Mouse (Mus musculus): ENCODE measurements around the gene Aldh3b2. TPM values are rescaled to one million over a fixed set of nuclear protein-coding genes. Genes with fewer than 3 reads are reported as not detected.

Gene Aldh3b2
- polyA plus RNA-seq, 1 experiment from 2014 or later: not detected

DNA sequence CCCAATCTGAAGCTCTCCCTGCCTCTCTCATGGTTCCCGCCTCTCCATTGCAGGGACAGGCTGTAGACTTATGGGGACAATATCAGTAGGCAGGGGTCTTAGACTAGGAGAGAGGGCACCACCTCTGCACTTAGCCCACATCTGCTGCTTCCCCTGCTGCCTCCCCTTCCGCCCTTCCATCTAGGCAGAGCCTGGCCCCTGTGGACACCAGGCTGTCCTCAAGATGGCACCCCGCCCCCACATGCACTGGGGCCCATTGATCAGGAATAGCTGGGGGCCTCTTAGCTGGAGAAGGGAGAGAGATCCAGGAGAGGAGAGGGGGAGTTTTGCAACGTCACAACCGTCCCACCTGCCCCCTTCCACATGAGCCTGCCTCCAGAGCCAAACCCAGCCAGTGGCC, 20.3 kb downstream of the Aldh3b2 start, which contains the start of gene Tbx10:
TSS of gene Tbx10 (plus strand) at position 337 of the 400 bp plus-strand sequence.
- Histone ChIP-seq H3K27ac (no peak within 1 kb of the TSS), H3K4me3 (no peak within 1 kb of the TSS), H3K27me3 (0 out of 2 replicates have a peak, but pooled peaks cover 2% of the 10 kb centered on the region), H3K36me3 (ENCODE audit: poor library complexity, severe bottlenecking) (no peaks in the 10 kb centered on the region), H3K9ac (no peak within 1 kb of the TSS), H3K4me1 (no peaks in the 10 kb centered on the region), H3K9me3 (replicated peaks) (peaks cover 5% of the 10 kb centered on the region), H3K4me2 (no peak within 1 kb of the TSS)
- ATAC-seq: no peak
- WGBS: 64% methylated on average over 5 of the region's 5 CpGs

DNA sequence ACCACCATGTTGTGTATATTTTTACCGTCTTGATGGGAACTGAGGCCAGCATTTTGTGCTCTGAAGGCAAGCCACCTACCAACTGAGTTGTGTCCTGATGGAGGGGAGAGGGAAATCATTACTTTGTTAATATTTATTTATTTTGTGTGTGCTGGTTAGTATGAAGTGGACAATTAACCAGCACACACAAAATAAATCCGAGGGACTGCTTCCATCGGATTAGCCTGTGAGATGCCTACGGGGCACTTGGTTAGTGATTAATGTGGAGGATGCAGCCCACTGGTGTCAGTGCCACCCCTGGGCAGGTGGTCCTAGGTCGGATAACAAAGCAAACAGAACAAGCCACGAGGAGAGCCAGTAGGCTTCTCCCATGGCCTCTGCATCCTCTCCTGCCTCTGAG, 22.8 kb downstream of the Aldh3b2 start:
- ATAC-seq: no peak
- H3K4me1 ChIP-seq: peaks cover 6% of the 10 kb centered on the region
- H3K4me3 ChIP-seq: no peak overlapping the region
- H3K4me2 ChIP-seq: no peak overlapping the region
- no peak overlapping the region for H3K9ac ChIP-seq
- H3K27ac ChIP-seq: no peak overlapping the region
- 0 out of 2 replicates have a peak, but pooled peaks cover 10% of the 10 kb centered on the region for H3K27me3 ChIP-seq
- no peaks in the 10 kb centered on the region for H3K9me3 ChIP-seq (replicated peaks)
- 78% methylated on average over 6 of the region's 6 CpGs for WGBS
- no peaks in the 10 kb centered on the region for H3K36me3 ChIP-seq (ENCODE audit: poor library complexity, severe bottlenecking)

DNA sequence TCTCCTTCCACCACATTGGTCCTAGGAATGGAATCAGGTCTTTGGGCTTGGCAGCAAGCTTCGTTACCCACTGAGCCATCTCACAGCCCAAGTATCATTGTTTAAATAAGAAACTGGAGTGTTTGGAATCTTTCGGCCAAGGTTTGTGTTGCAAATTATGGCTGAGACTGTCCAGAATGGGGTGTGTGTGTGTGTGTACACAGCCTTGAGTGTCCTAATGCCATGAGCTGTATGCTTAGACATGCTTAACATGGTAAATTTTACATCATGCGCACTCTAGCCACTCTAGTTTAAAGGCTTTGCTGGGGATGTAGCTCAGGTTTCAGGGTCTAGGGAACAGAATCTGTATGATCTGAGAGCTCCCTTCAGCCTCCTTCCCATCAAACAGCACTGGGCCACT, 23.4 kb downstream of the Aldh3b2 start:
- no peak overlapping the region for H3K4me3 ChIP-seq
- H3K27ac ChIP-seq: no peak overlapping the region
- 92% methylated on average over 3 of the region's 3 CpGs for WGBS
- H3K9me3 ChIP-seq (replicated peaks): no peaks in the 10 kb centered on the region
- H3K9ac ChIP-seq: no peak overlapping the region
- H3K36me3 ChIP-seq (ENCODE audit: poor library complexity, severe bottlenecking): no peaks in the 10 kb centered on the region
- ATAC-seq: no peak
- 0 out of 2 replicates have a peak, but pooled peaks cover 10% of the 10 kb centered on the region for H3K27me3 ChIP-seq
- no peak overlapping the region for H3K4me2 ChIP-seq
- H3K4me1 ChIP-seq: peaks cover 7% of the 10 kb centered on the region

DNA sequence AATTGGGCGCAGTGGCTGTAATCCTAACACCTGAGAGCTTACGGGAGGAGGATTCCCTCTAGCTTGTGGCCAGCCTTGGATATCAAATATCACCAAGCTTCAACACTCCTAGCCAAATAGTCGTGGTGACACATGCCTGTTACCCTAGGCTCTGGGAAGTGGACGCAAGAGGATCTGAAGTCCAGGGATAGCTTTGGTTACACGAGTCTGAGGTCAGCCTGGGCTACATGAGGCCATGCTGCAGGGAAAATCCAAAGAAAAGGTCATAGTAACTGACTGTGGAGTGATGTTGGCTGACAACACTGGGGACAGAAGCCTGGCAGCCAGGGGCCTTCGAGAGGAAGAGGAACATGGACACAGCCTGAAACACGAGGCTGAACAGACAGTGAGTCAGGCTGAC, 24.0 kb downstream of the Aldh3b2 start:
- H3K4me2 ChIP-seq: no peak overlapping the region
- no peak for ATAC-seq
- no peak overlapping the region for H3K4me3 ChIP-seq
- H3K27ac ChIP-seq: no peak overlapping the region
- H3K27me3 ChIP-seq: 0 out of 2 replicates have a peak, but pooled peaks cover 10% of the 10 kb centered on the region
- no peaks in the 10 kb centered on the region for H3K9me3 ChIP-seq (replicated peaks)
- no peak overlapping the region for H3K9ac ChIP-seq
- 72% methylated on average over 7 of the region's 7 CpGs for WGBS
- no peaks in the 10 kb centered on the region for H3K36me3 ChIP-seq (ENCODE audit: poor library complexity, severe bottlenecking)
- peaks cover 11% of the 10 kb centered on the region for H3K4me1 ChIP-seq

DNA sequence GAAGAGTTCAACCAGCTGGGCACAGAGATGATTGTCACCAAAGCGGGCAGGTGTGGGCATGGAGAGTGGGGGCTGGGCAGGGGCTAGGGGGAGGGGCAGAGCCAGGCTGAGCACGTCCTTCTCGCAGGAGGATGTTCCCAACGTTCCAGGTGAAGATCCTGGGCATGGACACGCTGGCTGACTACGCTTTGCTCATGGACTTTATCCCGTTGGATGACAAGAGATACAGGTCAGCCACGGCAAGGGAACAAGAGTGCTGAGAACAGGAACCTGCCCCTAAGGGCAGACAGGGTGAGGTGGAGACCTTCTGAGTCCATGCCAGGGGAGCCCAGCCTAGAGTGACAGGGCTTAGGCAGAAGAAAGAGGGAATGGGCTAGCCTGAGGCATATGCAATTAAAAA, 24.6 kb downstream of the Aldh3b2 start:
- Histone ChIP-seq H3K27me3 (peaks cover 10% of the 10 kb centered on the region; the same call in 1 of the 2 replicates), H3K9ac (no peak overlapping the region), H3K4me3 (no peak overlapping the region), H3K4me2 (no peak overlapping the region), H3K9me3 (replicated peaks) (no peaks in the 10 kb centered on the region), H3K27ac (no peak overlapping the region), H3K36me3 (ENCODE audit: poor library complexity, severe bottlenecking) (no peaks in the 10 kb centered on the region), H3K4me1 (peaks cover 17% of the 10 kb centered on the region)
- 89% methylated on average over 8 of the region's 8 CpGs for WGBS
- no peak for ATAC-seq

DNA sequence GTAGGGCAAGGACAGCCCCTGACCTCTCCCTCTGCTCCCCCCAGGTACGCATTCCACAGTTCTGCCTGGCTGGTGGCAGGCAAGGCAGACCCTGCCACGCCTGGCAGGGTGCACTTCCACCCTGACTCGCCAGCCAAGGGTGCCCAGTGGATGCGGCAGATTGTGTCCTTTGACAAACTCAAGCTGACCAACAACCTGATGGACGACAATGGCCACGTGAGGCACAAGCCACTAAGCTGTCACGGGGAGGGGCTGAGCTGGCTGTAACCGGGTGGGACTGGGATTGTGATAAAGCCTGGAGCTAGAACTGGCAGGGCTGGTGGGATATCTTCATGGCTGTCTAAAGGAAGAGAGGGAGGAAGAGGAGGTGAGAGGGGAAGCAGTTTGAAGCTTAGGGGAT, 25.1 kb downstream of the Aldh3b2 start:
- peaks cover 17% of the 10 kb centered on the region for H3K4me1 ChIP-seq
- no peak overlapping the region for H3K9ac ChIP-seq
- H3K4me3 ChIP-seq: no peak overlapping the region
- ATAC-seq: no peak
- 70% methylated on average over 8 of the region's 8 CpGs for WGBS
- H3K27ac ChIP-seq: no peak overlapping the region
- no peaks in the 10 kb centered on the region for H3K36me3 ChIP-seq (ENCODE audit: poor library complexity, severe bottlenecking)
- H3K9me3 ChIP-seq (replicated peaks): no peaks in the 10 kb centered on the region
- peaks cover 8% of the 10 kb centered on the region; the same call in 1 of the 2 replicates for H3K27me3 ChIP-seq
- no peak overlapping the region for H3K4me2 ChIP-seq

DNA sequence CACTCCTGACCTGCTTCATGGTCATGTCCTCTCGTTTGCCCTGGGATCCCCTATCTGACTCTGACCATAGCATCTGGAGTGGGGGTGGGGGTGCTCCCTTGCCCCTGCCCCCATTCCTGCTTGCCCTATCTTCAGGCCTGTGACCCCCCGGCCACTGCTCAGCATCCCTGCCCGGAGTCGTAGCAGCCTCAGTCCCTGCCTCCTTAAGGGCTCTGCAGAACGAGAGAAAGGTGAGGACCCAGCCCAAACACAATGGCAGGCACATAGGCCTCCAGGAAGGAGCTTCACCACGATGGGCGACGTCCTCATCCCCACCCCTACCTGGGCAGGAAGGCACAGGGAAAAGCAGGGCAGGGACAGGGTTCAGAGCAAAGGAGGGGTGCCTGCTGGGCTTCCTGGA, 26.2 kb downstream of the Aldh3b2 start:
- 74% methylated on average over 8 of the region's 8 CpGs for WGBS
- Histone ChIP-seq H3K36me3 (ENCODE audit: poor library complexity, severe bottlenecking) (no peaks in the 10 kb centered on the region), H3K9me3 (replicated peaks) (no peaks in the 10 kb centered on the region), H3K4me2 (no peak overlapping the region), H3K9ac (no peak overlapping the region), H3K4me1 (peaks cover 17% of the 10 kb centered on the region), H3K4me3 (no peak overlapping the region), H3K27ac (no peak overlapping the region), H3K27me3 (peaks cover 8% of the 10 kb centered on the region; the same call in 1 of the 2 replicates)
- no peak for ATAC-seq

DNA sequence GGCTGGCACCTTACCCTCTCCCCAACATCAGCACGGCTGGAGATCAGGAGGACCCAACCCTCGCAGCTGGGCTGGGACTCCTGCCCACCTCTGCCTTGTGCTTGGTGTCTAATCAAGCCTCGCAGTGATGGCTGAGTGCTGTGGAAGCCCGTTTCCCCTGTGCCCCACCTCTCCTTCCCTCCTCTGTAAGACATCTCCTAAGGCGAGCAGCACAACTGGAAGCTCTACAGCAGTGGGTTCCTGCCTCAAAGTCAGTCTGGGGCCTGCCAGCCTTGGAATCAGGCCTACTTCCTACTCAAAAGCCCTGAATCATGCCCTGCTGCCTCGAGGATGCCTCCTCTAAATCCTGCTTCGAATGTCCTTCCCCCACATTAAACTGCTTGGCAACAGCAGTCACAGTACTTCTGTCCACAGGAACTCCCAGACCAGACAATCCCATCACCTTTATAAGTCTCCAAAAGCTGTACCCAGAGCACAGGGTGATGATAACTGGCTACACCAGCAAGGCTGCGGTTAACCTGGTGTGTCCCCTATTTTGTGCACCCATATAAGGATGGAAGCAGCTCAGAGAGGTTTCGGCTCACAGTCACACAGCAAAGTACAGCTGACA, 27.1 kb downstream of the Aldh3b2 start:
- H3K4me1 ChIP-seq: peaks cover 17% of the 10 kb centered on the region
- H3K27me3 ChIP-seq: peaks cover 8% of the 10 kb centered on the region; the same call in 1 of the 2 replicates
- ATAC-seq: no peak
- H3K4me3 ChIP-seq: peak overlapping the region; percentile 67
- no peaks in the 10 kb centered on the region for H3K36me3 ChIP-seq (ENCODE audit: poor library complexity, severe bottlenecking)
- H3K27ac ChIP-seq: peak overlapping the region; percentile 25; the same call in 1 of the 2 replicates
- no peaks in the 10 kb centered on the region for H3K9me3 ChIP-seq (replicated peaks)
- peak overlapping the region; percentile 83 for H3K4me2 ChIP-seq
- 88% methylated on average over 9 of the region's 9 CpGs for WGBS
- H3K9ac ChIP-seq: peak overlapping the region; percentile 86; the same call in 1 of the 2 replicates

DNA sequence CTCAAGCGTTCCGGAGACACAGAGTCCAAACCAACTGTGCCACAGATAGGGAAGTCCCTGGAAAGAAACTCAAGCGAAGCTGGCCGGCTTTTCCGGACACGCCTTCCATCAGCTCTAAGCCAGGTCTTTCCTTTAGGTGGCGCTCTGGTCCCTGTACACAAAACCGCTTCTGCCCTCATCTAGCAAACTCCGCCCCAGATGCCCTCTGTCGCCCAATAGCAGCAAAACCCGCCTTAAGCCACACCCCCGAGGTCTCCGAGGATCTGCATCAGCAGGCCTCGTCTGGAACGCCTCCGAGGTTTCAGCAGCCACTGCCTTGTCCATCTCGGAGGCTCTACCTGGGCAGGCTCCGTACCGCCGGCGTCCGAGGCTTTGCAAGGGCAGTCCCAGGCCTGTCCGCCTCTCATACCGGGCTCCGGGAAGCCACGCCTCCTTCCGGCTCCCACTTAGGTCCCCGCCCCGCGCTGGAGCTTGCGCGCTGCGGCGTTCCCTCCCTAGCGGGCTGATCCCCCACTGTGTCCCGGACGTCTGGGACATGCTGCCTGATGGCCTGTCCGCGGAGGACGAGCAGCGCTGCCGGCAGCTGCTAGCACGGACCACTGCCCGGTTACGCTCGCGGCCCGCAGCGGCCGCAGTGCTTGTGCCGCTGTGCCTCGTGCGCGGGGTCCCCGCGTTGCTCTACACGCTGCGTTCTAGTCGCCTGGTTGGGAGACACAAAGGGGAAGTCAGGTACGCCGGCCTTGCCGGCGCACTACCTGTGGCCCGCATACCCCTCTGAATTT, 28.2 kb downstream of the Aldh3b2 start, which contains the start of the genes Nudt8 and Gm49405:
TSS of gene Nudt8 (plus strand) at position 462 of the 782 bp plus-strand sequence.
TSS of gene Gm49405 (plus strand) at position 508 of the 782 bp plus-strand sequence.
- H3K36me3 ChIP-seq (ENCODE audit: poor library complexity, severe bottlenecking): peaks cover 5% of the 10 kb centered on the region
- WGBS: under 1% methylated on average over 64 of the region's 64 CpGs

DNA sequence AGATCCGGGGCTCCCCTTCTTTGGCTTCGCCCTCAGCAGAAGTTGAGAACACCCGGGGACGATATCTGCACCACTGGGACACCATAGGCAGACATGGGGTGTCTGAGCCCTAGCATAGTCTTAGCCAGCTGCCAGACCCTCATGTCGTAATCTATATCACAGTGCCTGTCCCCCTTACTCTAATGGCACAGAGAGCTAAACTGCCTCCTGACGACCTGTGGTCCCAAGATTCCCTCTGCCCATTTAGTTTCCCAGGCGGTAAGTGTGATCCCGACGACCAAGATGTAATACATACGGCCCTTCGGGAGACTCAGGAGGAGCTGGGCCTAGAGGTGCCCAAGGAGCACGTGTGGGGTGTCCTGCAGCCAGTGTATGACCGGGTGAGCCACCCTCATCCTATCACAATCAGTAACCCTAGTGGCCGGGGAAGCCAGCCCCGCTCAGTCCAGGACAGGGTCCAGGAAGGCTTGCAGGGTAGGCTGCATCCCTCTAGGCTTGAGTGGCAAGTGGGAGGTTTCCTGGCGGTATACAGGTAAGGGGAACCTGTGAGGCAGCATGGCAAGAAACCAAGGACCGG, 28.9 kb downstream of the Aldh3b2 start:
- Histone ChIP-seq H3K27ac (peak overlapping the region; percentile 95), H3K4me3 (peak overlapping the region; percentile 67), H3K4me1 (peaks cover 17% of the 10 kb centered on the region), H3K4me2 (peak overlapping the region; percentile 83), H3K9ac (peak overlapping the region; percentile 86), H3K9me3 (replicated peaks) (no peaks in the 10 kb centered on the region), H3K36me3 (ENCODE audit: poor library complexity, severe bottlenecking) (peaks cover 10% of the 10 kb centered on the region), H3K27me3 (peaks cover 8% of the 10 kb centered on the region; the same call in 1 of the 2 replicates)
- peak; percentile 17 for ATAC-seq
- WGBS: 20% methylated on average over 17 of the region's 17 CpGs

More for the DNA sequence above, 28.2 kb downstream of the Aldh3b2 start, which contains the start of the genes Nudt8 and Gm49405:
- Histone ChIP-seq H3K9me3 (replicated peaks) (no peaks in the 10 kb centered on the region), H3K4me3 (peak within 1 kb of the TSS; percentile 67), H3K27ac (peak within 1 kb of the TSS; percentile 95), H3K9ac (peak within 1 kb of the TSS; percentile 86), H3K27me3 (peaks cover 8% of the 10 kb centered on the region; the same call in 1 of the 2 replicates), H3K4me1 (peaks cover 17% of the 10 kb centered on the region), H3K4me2 (peak within 1 kb of the TSS; percentile 83)
- peak; percentile 94 for ATAC-seq

DNA sequence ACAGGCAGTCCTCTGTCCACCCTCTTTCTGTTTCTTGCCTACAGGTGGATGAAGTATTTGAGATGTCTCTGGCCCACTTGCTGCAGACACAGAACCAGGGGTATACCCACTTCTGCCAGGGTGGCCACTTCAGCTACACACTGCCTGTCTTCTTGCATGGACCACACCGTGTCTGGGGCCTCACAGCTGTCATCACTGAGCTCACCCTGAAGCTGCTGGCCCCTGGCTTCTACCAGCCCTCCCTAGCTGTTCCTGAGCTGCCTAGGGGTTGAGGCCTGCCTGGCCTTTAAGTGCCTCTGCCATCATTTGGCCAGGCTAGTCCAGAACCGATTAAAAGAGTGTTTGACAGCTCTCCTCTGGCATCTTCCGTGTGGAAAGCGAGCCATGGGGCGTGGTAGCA, 29.6 kb downstream of the Aldh3b2 start:
- 89% methylated on average over 5 of the region's 5 CpGs for whole genome bisulfite sequencing
- Histone ChIP-seq H3K4me3 (no peak overlapping the region; the same call in 1 of the 2 replicates), H3K4me1 (peaks cover 17% of the 10 kb centered on the region), H3K27ac (no peak overlapping the region), H3K4me2 (peak overlapping the region; percentile 83), H3K27me3 (peaks cover 8% of the 10 kb centered on the region; the same call in 1 of the 2 replicates), H3K36me3 (ENCODE audit: poor library complexity, severe bottlenecking) (peaks cover 17% of the 10 kb centered on the region), H3K9me3 (replicated peaks) (no peaks in the 10 kb centered on the region), H3K9ac (peak overlapping the region; percentile 86)
- no peak for ATAC-seq

Data from forebrain, embryonic 13.5 days (tissue).